Comparison of ENCODE assay signal across 17 mouse cellular contexts in genomic region chr12:106029582-106029981, GRCm38 (mm10). TPM values are rescaled to one million over a fixed set of nuclear protein-coding genes. Genes with fewer than 3 reads are reported as not detected.
DNase-seq lines count a peak whose midpoint lies in the region; ATAC-seq and TF ChIP-seq lines count a peak whose summit lies in the region.
"Had no signal": no experiment of that assay in that cellular context is flagged by ENCODE, and none has a peak within 500 bp of the region (broad histone marks: within the 10 kb centered on the region; RNA-seq: fewer than 3 reads in every experiment).

No protein-coding gene starts in this region.

- H3K27me3 ChIP-seq in liver, embryonic 12.5 days (replicated peaks), result no peaks in the 10 kb centered on the region
- H3K27me3 ChIP-seq in stomach, postnatal 0 days (ENCODE audit: control insufficient read depth, insufficient read depth, low read length), result no peaks in the 10 kb centered on the region
- H3K27me3 ChIP-seq: limb, embryonic 12.5 days had no signal

- WGBS in bone marrow, adult 2 months, result 51% methylated on average over 2 of the region's 2 CpGs
- WGBS in liver, embryonic 12.5 days (ENCODE audit: insufficient replicate concordance), result 22% methylated on average over 2 of the region's 2 CpGs
- WGBS in olfactory bulb, adult 2 months, result 58% methylated on average over 2 of the region's 2 CpGs
- 71% methylated on average over 2 of the region's 2 CpGs for WGBS in stomach, postnatal 0 days

- peak overlapping the region; percentile 69 for H3K4me2 ChIP-seq in liver, embryonic 12.5 days
- no peak overlapping the region for H3K4me2 ChIP-seq in stomach, postnatal 0 days (replicated peaks; ENCODE audit: low read depth)
- H3K4me2 ChIP-seq: limb, embryonic 12.5 days; lung, embryonic 14.5 days; midbrain, embryonic 11.5 days had no signal

- ATAC-seq in liver, embryonic 12.5 days, result no peak
- no peak for ATAC-seq in stomach, postnatal 0 days (ENCODE audit: low FRiP score, low TSS enrichment)

- H3K4me3 ChIP-seq in left cerebral cortex, adult 2 months, result no peak overlapping the region
- H3K4me3 ChIP-seq in bone marrow, adult 2 months (replicated peaks; ENCODE audit: control insufficient read depth, low read depth, low read length), result no peak overlapping the region
- H3K4me3 ChIP-seq in liver, embryonic 12.5 days, result 0 out of 2 replicates have a peak overlapping the region, but pooled peaks have one; percentile 1
- no peak overlapping the region for H3K4me3 ChIP-seq in olfactory bulb, adult 2 months (ENCODE audit: insufficient read depth, low read depth, low read length)
- no peak overlapping the region for H3K4me3 ChIP-seq in stomach, postnatal 0 days (ENCODE audit: low read depth, low read length)
- H3K4me3 ChIP-seq: limb, embryonic 12.5 days had no signal

- DNase-seq in left cerebral cortex, adult 2 months (ENCODE audit: extremely low spot score in 1 of 2, low spot score in 2 of 2), result no peak
- no peak for DNase-seq in left cerebral cortex, adult 9 months (ENCODE audit: low spot score in 2 of 2)
- no peak for DNase-seq in stomach, postnatal 0 days (ENCODE audit: low spot score)
- DNase-seq in urinary bladder, postnatal 14 days (ENCODE audit: low spot score), result no peak
- DNase-seq: adrenal gland, postnatal 36 days; cerebellum, adult 8-10 months; gastrocnemius, postnatal 14 days; kidney, adult 2 months; kidney, postnatal 14 days; lung, embryonic 14.5 days; right cerebral cortex, postnatal 4 days; thymus, postnatal 14 days had no signal

- TF ChIP-seq POLR2A in bone marrow, adult 2 months (IDR thresholded peaks at IDR 0.05; ENCODE audit: borderline replicate concordance, control insufficient read depth, low read depth, low read length), result no peak
- TF ChIP-seq POLR2A in olfactory bulb, adult 2 months (IDR thresholded peaks at IDR 0.05; ENCODE audit: insufficient read depth, low read depth, low read length), result no peak

- intact Hi-C loops in left cerebral cortex, adult 2 months (cut with DNase I), result loop anchor here (5.0 kb wide), 1 partner anchor 47 kb away; no protein-coding TSS in a partner anchor

- no peak for TF ChIP-seq CTCF in left cerebral cortex, adult 2 months (IDR thresholded peaks at IDR 0.05)
- TF ChIP-seq CTCF in bone marrow, adult 2 months (IDR thresholded peaks at IDR 0.05; ENCODE audit: control insufficient read depth, insufficient read depth, low read length), result no peak
- no peak for TF ChIP-seq CTCF in olfactory bulb, adult 2 months (IDR thresholded peaks at IDR 0.05; ENCODE audit: insufficient read depth, low read depth, low read length)
- TF ChIP-seq CTCF in stomach, postnatal 0 days (IDR thresholded peaks at IDR 0.05; ENCODE audit: low read depth), result no peak

- H3K27ac ChIP-seq in left cerebral cortex, adult 2 months, result peak overlapping the region; percentile 37; the same call in 1 of the 2 replicates
- H3K27ac ChIP-seq in bone marrow, adult 2 months (ENCODE audit: control insufficient read depth, insufficient read depth, low read depth, low read length, poor library complexity), result peak overlapping the region; percentile 81
- peak overlapping the region; percentile 97 for H3K27ac ChIP-seq in liver, embryonic 12.5 days
- peak overlapping the region; percentile 87 for H3K27ac ChIP-seq in olfactory bulb, adult 2 months (ENCODE audit: insufficient read depth, low read depth, low read length)
- H3K27ac ChIP-seq in stomach, postnatal 0 days (replicated peaks), result no peak overlapping the region
- H3K27ac ChIP-seq: limb, embryonic 12.5 days had no signal

- H3K9me3 ChIP-seq in liver, embryonic 12.5 days (replicated peaks), result no peaks in the 10 kb centered on the region
- H3K9me3 ChIP-seq in stomach, postnatal 0 days (ENCODE audit: control insufficient read depth, low read length), result no peaks in the 10 kb centered on the region
- H3K9me3 ChIP-seq: limb, embryonic 12.5 days had no signal

- peaks cover 15% of the 10 kb centered on the region for H3K4me1 ChIP-seq in bone marrow, adult 2 months (ENCODE audit: control insufficient read depth, insufficient read depth, low read length)
- H3K4me1 ChIP-seq in liver, embryonic 12.5 days, result peaks cover 93% of the 10 kb centered on the region
- H3K4me1 ChIP-seq in olfactory bulb, adult 2 months (ENCODE audit: control insufficient read depth, insufficient read depth, low read length), result peaks cover 18% of the 10 kb centered on the region
- H3K4me1 ChIP-seq in stomach, postnatal 0 days (replicated peaks; ENCODE audit: control insufficient read depth, insufficient read depth), result no peaks in the 10 kb centered on the region

- peaks cover 32% of the 10 kb centered on the region for H3K36me3 ChIP-seq in liver, embryonic 12.5 days
- H3K36me3 ChIP-seq in stomach, postnatal 0 days (ENCODE audit: control insufficient read depth, insufficient read depth, low read length), result no peaks in the 10 kb centered on the region

- peak overlapping the region; percentile 60 for H3K9ac ChIP-seq in liver, embryonic 12.5 days
- no peak overlapping the region for H3K9ac ChIP-seq in stomach, postnatal 0 days (ENCODE audit: low read length)
- H3K9ac ChIP-seq: limb, embryonic 12.5 days; lung, embryonic 14.5 days had no signal

- no peak for TF ChIP-seq EP300 in stomach, postnatal 0 days (optimal IDR thresholded peaks at IDR 0.05)

RNA-seq across cellular contexts. Expression of gene Vrk1, which starts 19.6 kb away (rescaled TPM):
- 10 to 100 TPM; 12.9 to 13.0 TPM for total RNA-seq in left cerebral cortex, adult 2 months (2021)
- 57.4 and 65.8 TPM in 2 replicates for polyA plus RNA-seq in bone marrow, adult 2 months (2011; ENCODE audit: insufficient read depth, insufficient read length, low replicate concordance, missing spikeins)
- 136 and 141 TPM in 2 replicates for polyA plus RNA-seq in liver, embryonic 12.5 days (2016; fragmentation: Nextera tagmentation; extraction: Ambion mirVana)
- not detected in 2 replicates for polyA plus RNA-seq in olfactory bulb, adult 2 months (2012; ENCODE audit: insufficient read depth, insufficient read length, low replicate concordance, missing spikeins)
- 23.9 and 26.7 TPM in 2 replicates for polyA plus RNA-seq in stomach, postnatal 0 days (2015; fragmentation: Nextera tagmentation; extraction: Ambion mirVana)
